Mouse (Mus musculus): ENCODE results near the gene Fmnl2. TPM values are rescaled to one million over a fixed set of nuclear protein-coding genes. Genes with fewer than 3 reads are reported as not detected.

Fmnl2 gene
- total and polyA plus RNA-seq, 3 experiments: 0.42 to 2.8 (median 2.1) TPM

GRCm38 (mm10) chr2:52927381-52927780 is 69.7 kb downstream of the Fmnl2 start:
- H3K27ac ChIP-seq (ENCODE audit: insufficient read depth, low read depth): no peak overlapping the region

DNA sequence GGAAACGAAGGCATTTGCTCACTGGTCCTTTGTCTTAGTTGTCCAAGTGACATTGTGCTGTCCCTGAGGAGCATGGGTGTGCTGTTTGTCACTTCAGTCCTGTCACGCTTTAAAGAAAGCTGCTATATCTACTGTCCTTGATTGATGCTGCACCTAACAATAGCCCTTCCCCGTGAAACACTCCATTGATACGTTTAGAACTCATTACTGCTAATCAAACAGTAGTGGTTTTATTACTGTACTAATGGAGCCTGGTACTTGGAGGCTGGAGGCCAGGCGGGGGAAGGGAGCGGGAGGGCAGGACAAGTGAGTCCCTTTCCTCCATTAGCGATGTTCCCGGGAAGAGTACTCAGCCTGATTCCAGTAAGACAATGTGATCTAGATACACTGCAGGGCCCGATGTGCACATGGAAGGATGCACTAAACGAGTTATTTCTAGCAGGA is 70.2 kb downstream of the Fmnl2 start:
- Histone ChIP-seq H3K27me3 (replicated peaks) (no peaks in the 10 kb centered on the region), H3K4me2 (ENCODE audit: insufficient read depth, low read depth, poor library complexity, severe bottlenecking) (no peak overlapping the region), H3K79me2 (replicated peaks; ENCODE audit: control insufficient read depth, extremely low read depth, insufficient read depth, poor library complexity, severe bottlenecking) (no peaks in the 10 kb centered on the region), H3K4me1 (ENCODE audit: control insufficient read depth in 1 of 2, insufficient read depth in 2 of 2) (peaks cover 12 to 29% of the 10 kb centered on the region in 2 experiments), H3K9me3 (replicated peaks; ENCODE audit: low read length) (no peaks in the 10 kb centered on the region), H3K27ac (ENCODE audit: insufficient read depth, low read depth) (no peak overlapping the region), H3K9ac (ENCODE audit: insufficient read depth, low read depth) (no peak overlapping the region), H3K36me3 (replicated peaks in 1 of 2; ENCODE audit: control insufficient read depth in 1 of 2, insufficient read depth in 1 of 2, low read length in 1 of 2) (no peaks in the 10 kb centered on the region), H3K4me3 (replicated peaks in 1 of 3; ENCODE audit: low read depth in 2 of 3, low read length in 2 of 3, poor library complexity in 1 of 3) (no peak overlapping the region)
- TF ChIP-seq MXI1 (IDR thresholded peaks at IDR 0.05; ENCODE audit: low read depth, low read length) (no peak), BHLHE40 (IDR thresholded peaks at IDR 0.05; ENCODE audit: low read depth, low read length) (no peak), ZKSCAN1 (IDR thresholded peaks at IDR 0.05; ENCODE audit: borderline replicate concordance, low read depth, low read length) (no peak), E2F4 (IDR thresholded peaks at IDR 0.05; ENCODE audit: insufficient replicate concordance, low read depth, low read length) (no peak), PAX5 (IDR thresholded peaks at IDR 0.05; ENCODE audit: low read length) (no peak), MYC (IDR thresholded peaks at IDR 0.05; ENCODE audit: low read depth, low read length) (no peak), USF1 (IDR thresholded peaks at IDR 0.05; ENCODE audit: low read depth, low read length) (no peak), NELFE (IDR thresholded peaks at IDR 0.05; ENCODE audit: low read depth, low read length) (no peak)
- DNase-seq (ENCODE audit: extremely low read depth): no peak
- dilution Hi-C loops (cut with MboI; ENCODE audit: extremely low pct_ligation_motif_present, extremely low pct_unique_long_range_greater_than_20kb, low sequenced_read_pairs) (no loop called here), in situ Hi-C loops (cut with MboI; ENCODE audit: low pct_ligation_motif_present, low pct_unique_long_range_greater_than_20kb, low sequenced_read_pairs) (loop anchor here (25.0 kb wide), 1 partner anchor 166 kb away; no protein-coding TSS in a partner anchor)

More at GRCm38 (mm10) chr2:52927381-52927780, 69.7 kb downstream of the Fmnl2 start:
- Histone ChIP-seq H3K9ac (ENCODE audit: insufficient read depth, low read depth) (no peak overlapping the region), H3K79me2 (replicated peaks; ENCODE audit: control insufficient read depth, extremely low read depth, insufficient read depth, poor library complexity, severe bottlenecking) (no peaks in the 10 kb centered on the region), H3K4me1 (ENCODE audit: control insufficient read depth in 1 of 2, insufficient read depth in 2 of 2) (peaks cover 12 to 29% of the 10 kb centered on the region in 2 experiments), H3K9me3 (replicated peaks; ENCODE audit: low read length) (no peaks in the 10 kb centered on the region), H3K4me3 (replicated peaks in 1 of 3; ENCODE audit: low read depth in 2 of 3, low read length in 2 of 3, poor library complexity in 1 of 3) (no peak overlapping the region), H3K27me3 (replicated peaks) (no peaks in the 10 kb centered on the region), H3K36me3 (replicated peaks in 1 of 2; ENCODE audit: control insufficient read depth in 1 of 2, insufficient read depth in 1 of 2, low read length in 1 of 2) (no peaks in the 10 kb centered on the region), H3K4me2 (ENCODE audit: insufficient read depth, low read depth, poor library complexity, severe bottlenecking) (no peak overlapping the region)
- dilution Hi-C loops (cut with MboI; ENCODE audit: extremely low pct_ligation_motif_present, extremely low pct_unique_long_range_greater_than_20kb, low sequenced_read_pairs): no loop called here
- TF ChIP-seq JUND (conservative IDR thresholded peaks at IDR 0.05; ENCODE audit: low read depth, low read length): no peak
- TF ChIP-seq MEF2A (IDR thresholded peaks at IDR 0.05; ENCODE audit: borderline replicate concordance, low read depth, low read length): no peak
- no peak for TF ChIP-seq USF2 (conservative IDR thresholded peaks at IDR 0.05; ENCODE audit: low read depth, low read length)
- no peak for TF ChIP-seq ZC3H11A (IDR thresholded peaks at IDR 0.05; ENCODE audit: low read depth, low read length)
- TF ChIP-seq CHD1 (IDR thresholded peaks at IDR 0.05; ENCODE audit: low read depth, low read length): no peak
- TF ChIP-seq HCFC1 (IDR thresholded peaks at IDR 0.05; ENCODE audit: low read depth, low read length): no peak
- in situ Hi-C loops (cut with MboI; ENCODE audit: low pct_ligation_motif_present, low pct_unique_long_range_greater_than_20kb, low sequenced_read_pairs): loop anchor here (25.0 kb wide), 1 partner anchor 165 kb away; no protein-coding TSS in a partner anchor
- no peak for DNase-seq (ENCODE audit: extremely low read depth)

Measured in CH12.LX (cell line).